ENCODE assay signal across 16 mouse cellular contexts in genomic region chr16:13276709-13277399, GRCm38 (mm10). TPM values are rescaled to one million over a fixed set of nuclear protein-coding genes. Genes with fewer than 3 reads are reported as not detected.
A peak's percentile ranks its signal among the peaks of the same experiment; 100 is the strongest.
DNase-seq lines count a peak whose midpoint lies in the region; ATAC-seq lines count a peak whose summit lies in the region.
"Had no signal": no experiment of that assay in that cellular context is flagged by ENCODE, and none has a peak within 500 bp of the region (broad histone marks: within the 10 kb centered on the region; RNA-seq: fewer than 3 reads in every experiment).

No protein-coding gene starts in this region.

- no peak overlapping the region for H3K4me3 ChIP-seq in kidney, embryonic 16.5 days (ENCODE audit: low read length)
- no peak overlapping the region for H3K4me3 ChIP-seq in brown adipose tissue, adult 24 weeks (ENCODE audit: insufficient read depth, low read depth, low read length)
- H3K4me3 ChIP-seq: embryonic facial prominence, embryonic 15.5 days had no signal

- peaks cover 10% of the 10 kb centered on the region; the same call in 1 of the 2 replicates for H3K4me1 ChIP-seq in kidney, embryonic 16.5 days (ENCODE audit: insufficient read depth, low read length)
- peaks cover 7% of the 10 kb centered on the region for H3K4me1 ChIP-seq in brown adipose tissue, adult 24 weeks (ENCODE audit: control insufficient read depth, insufficient read depth, insufficient read length, low read length)
- H3K4me1 ChIP-seq: embryonic facial prominence, embryonic 15.5 days had no signal

- no peaks in the 10 kb centered on the region for H3K36me3 ChIP-seq in kidney, embryonic 16.5 days (ENCODE audit: insufficient read depth, low read length)
- H3K36me3 ChIP-seq: embryonic facial prominence, embryonic 15.5 days had no signal

- ATAC-seq in kidney, embryonic 16.5 days (ENCODE audit: low FRiP score, low TSS enrichment), result 0 out of 2 replicates have a peak, but pooled peaks have one; percentile 19
- ATAC-seq: CD4-positive, CD25-positive, alpha-beta regulatory T cell, adult 4 months; forebrain, embryonic 14.5 days; hindbrain, embryonic 16.5 days had no signal

- 72% methylated on average over 3 of the region's 3 CpGs for WGBS in kidney, embryonic 16.5 days

- H3K27ac ChIP-seq in kidney, embryonic 16.5 days (ENCODE audit: low read length), result peak overlapping the region; percentile 26; the same call in 1 of the 2 replicates
- H3K27ac ChIP-seq in brown adipose tissue, adult 24 weeks (replicated peaks; ENCODE audit: low read depth, low read length), result peak overlapping the region; percentile 93
- H3K27ac ChIP-seq: embryonic facial prominence, embryonic 15.5 days had no signal

- H3K9ac ChIP-seq in kidney, embryonic 16.5 days (replicated peaks; ENCODE audit: low read length), result no peak overlapping the region
- H3K9ac ChIP-seq: embryonic facial prominence, embryonic 15.5 days had no signal

- no peaks in the 10 kb centered on the region for H3K9me3 ChIP-seq in kidney, embryonic 16.5 days (ENCODE audit: low read length)

- no peak overlapping the region for H3K4me2 ChIP-seq in kidney, embryonic 16.5 days (replicated peaks; ENCODE audit: low read depth, low read length)
- H3K4me2 ChIP-seq: embryonic facial prominence, embryonic 15.5 days; heart, embryonic 11.5 days had no signal

- no peaks in the 10 kb centered on the region for H3K27me3 ChIP-seq in kidney, embryonic 16.5 days (ENCODE audit: insufficient read depth, low read length)
- H3K27me3 ChIP-seq: embryonic facial prominence, embryonic 15.5 days had no signal

- no peak for DNase-seq in kidney, adult 8-10 months
- DNase-seq in gonadal fat pad, adult 2 months (ENCODE audit: low read depth), result peak; percentile 77
- DNase-seq in skeletal muscle tissue, adult 2 months (ENCODE audit: low read depth, low spot score), result peak; percentile 29
- no peak for DNase-seq in layer of hippocampus, postnatal 10 days (ENCODE audit: low spot score in 2 of 2)
- DNase-seq in left cerebral cortex, adult 11 months (ENCODE audit: low spot score), result no peak
- DNase-seq: cerebellum, adult 2 months; heart, postnatal 36 days; kidney, postnatal 25 days; thymus, postnatal 36 days had no signal

RNA-seq across cellular contexts. Expression of gene Mrtfb, which starts 20.6 kb away (rescaled TPM):
- 18.8 and 23.1 TPM in 2 replicates for polyA plus RNA-seq in kidney, embryonic 16.5 days (2015; fragmentation: Nextera tagmentation; extraction: Ambion mirVana)
- 7.1 and 8.3 TPM in 2 replicates for polyA plus RNA-seq in brown adipose tissue, adult 24 weeks (2012; ENCODE audit: insufficient read depth, insufficient read length, missing spikeins)
- polyA plus RNA-seq in gonadal fat pad, adult 2 months (2012; rRNA removed), result 8.1 and 13.1 TPM in 2 replicates
- 100 to 1,000 TPM in 1 of 2 experiments, 10 to 100 TPM in 1; 92.1 to 104 TPM for total RNA-seq in layer of hippocampus, postnatal 10 days (2021)

Comparison
In these comparisons a context has a peak if more than half of its experiments do, and no peak if none do; other contexts are left out.
1. DNase-seq: peak in gonadal fat pad, adult 2 months (single experiment) and skeletal muscle tissue, adult 2 months (single experiment); none in kidney, adult 8-10 months (0 of 2), layer of hippocampus, postnatal 10 days (0 of 2) and left cerebral cortex, adult 11 months (single experiment).